Mouse (Mus musculus) forebrain, embryonic 11.5 days (tissue): ENCODE data around the gene Tmem74b. TPM values are rescaled to one million over a fixed set of nuclear protein-coding genes. Genes with fewer than 3 reads are reported as not detected.

Source experiments
- ATAC-seq: fragments of 200-750 bp; cut with Nextera tagmentation; replicated peaks from 2 replicates; pipeline ENCODE4 v1.8.0; 2017; ENCODE audit warnings: moderate TSS enrichment; ENCODE audit not compliant: low FRiP score
- DNase-seq: peaks from one replicate; pipeline ENCODE4 v3.0.0-alpha.2; 2017; ENCODE audit warnings: low spot score
- H3K27ac ChIP-seq: fragments of 300-500 bp; sonication (generic); 2 replicates; pipeline ENCODE4 v1.5.1; 2014; ENCODE audit warnings: low read depth, low read length
- H3K27me3 ChIP-seq: fragments of 300-500 bp; sonication (generic); 2 replicates; pipeline ENCODE4 v1.6.1; 2014; ENCODE audit warnings: mild to moderate bottlenecking, low read length, mixed read lengths; ENCODE audit not compliant: control insufficient read depth, insufficient read depth
- H3K36me3 ChIP-seq: fragments of 300-500 bp; sonication (generic); 2 replicates; pipeline ENCODE4 v1.6.1; 2014; ENCODE audit warnings: mild to moderate bottlenecking, low read length, moderate library complexity, mixed read lengths; ENCODE audit not compliant: control insufficient read depth, insufficient read depth
- H3K4me1 ChIP-seq: fragments of 300-500 bp; sonication (generic); replicated peaks from 2 replicates; pipeline ENCODE4 v1.6.1; 2014; ENCODE audit warnings: low read length, mixed read lengths; ENCODE audit not compliant: control insufficient read depth, insufficient read depth
- H3K4me2 ChIP-seq: fragments of 300-500 bp; sonication (generic); 2 replicates; pipeline ENCODE4 v1.6.1; 2014; ENCODE audit warnings: low read depth, mild to moderate bottlenecking, low read length, moderate library complexity, mixed read lengths; ENCODE audit not compliant: severe bottlenecking
- H3K4me3 ChIP-seq: fragments of 300-500 bp; sonication (generic); 2 replicates; pipeline ENCODE4 v1.5.1; 2014; ENCODE audit warnings: low read depth, low read length
- H3K9ac ChIP-seq: fragments of 300-500 bp; sonication (generic); 2 replicates; pipeline ENCODE4 v1.6.1; 2014; ENCODE audit warnings: low read length
- H3K9me3 ChIP-seq: fragments of 300-500 bp; sonication (generic); 2 replicates; pipeline ENCODE4 v1.6.1; 2016; ENCODE audit warnings: low read length, mixed read lengths; ENCODE audit not compliant: control insufficient read depth
- WGBS: fragments of 180-500 bp; shearing (Covaris S2); extraction: QIAGEN DNeasy Blood & Tissue Kit; methylation state at CpG from one replicate; pipeline ENCODE4 v1.1.7; 2014; 5-methylcytosine and 5-hydroxymethylcytosine counted together
- polyA plus RNA-seq: library from polyadenylated mRNA; unstranded; fragments of >200 nt; fragmentation: Nextera tagmentation; extraction: Ambion mirVana; gene quantifications from 2 replicates; pipeline ENCODE4 v1.2.1, GENCODE M21; 2014

Tmem74b gene
- polyA plus RNA-seq = 6.9 and 7.7 TPM in 2 replicates

DNA sequence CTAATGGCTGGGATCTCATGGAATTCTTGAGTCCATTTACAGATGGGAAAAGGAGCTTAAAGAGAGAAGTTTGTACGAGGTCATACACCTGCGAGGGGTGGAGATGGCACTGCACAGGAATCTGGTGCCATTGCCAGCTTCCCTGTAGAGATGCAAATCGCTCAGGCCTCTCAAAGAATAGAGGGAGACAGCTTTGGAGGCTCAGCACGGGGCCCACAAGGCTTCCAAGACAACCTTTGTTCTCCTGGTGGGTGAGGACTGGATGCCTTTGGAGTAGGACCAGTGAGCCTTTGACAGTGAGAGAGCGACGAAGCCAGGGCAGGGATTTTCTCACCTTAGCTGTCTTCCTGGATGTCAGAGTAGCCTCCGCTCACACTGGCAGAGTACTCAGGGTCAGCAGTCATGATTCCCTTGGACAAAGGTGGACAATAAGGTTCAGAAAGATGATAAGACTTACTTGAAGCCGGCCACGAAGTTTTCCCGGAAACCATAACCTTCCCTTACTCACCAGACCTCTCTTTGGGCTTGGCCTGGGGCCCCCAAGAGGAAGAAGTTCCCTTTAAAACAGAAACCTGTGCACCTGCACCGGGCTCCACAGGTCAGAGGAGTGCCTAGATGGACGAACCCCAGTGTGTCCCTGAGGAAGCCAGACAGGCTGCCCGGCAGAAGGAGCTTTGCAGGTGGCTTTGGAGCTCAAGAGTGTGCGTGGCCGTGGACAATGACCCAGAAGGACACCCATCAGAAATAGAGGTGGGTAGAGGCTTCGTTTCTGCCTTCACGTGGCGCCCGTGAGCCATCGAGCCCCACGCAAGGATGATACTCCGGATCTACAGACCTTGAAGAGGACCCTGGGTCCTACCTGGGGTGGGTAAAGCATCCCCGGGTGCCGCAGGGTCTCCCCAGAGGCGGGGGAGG, at the start of gene Tmem74b:
Tmem74b (plus strand) TSS at position 778 of the 915 bp plus-strand sequence.
- peaks cover 20% of the 10 kb centered on the region; the same call in 1 of the 2 replicates for H3K27me3 ChIP-seq
- peak within 1 kb of the TSS; percentile 70 for H3K9ac ChIP-seq
- WGBS = 3% methylated on average over 24 of the region's 25 CpGs
- peak within 1 kb of the TSS; percentile 79 for H3K4me2 ChIP-seq
- H3K4me3 ChIP-seq = peak within 1 kb of the TSS; percentile 53
- no peaks in the 10 kb centered on the region for H3K9me3 ChIP-seq
- H3K36me3 ChIP-seq = no peaks in the 10 kb centered on the region
- H3K4me1 ChIP-seq = 0 out of 2 replicates have a peak, but pooled peaks cover 4% of the 10 kb centered on the region
- DNase-seq (no peak), ATAC-seq (peak; percentile 41; the same call in 1 of the 2 replicates)
- no peak within 1 kb of the TSS for H3K27ac ChIP-seq

DNA sequence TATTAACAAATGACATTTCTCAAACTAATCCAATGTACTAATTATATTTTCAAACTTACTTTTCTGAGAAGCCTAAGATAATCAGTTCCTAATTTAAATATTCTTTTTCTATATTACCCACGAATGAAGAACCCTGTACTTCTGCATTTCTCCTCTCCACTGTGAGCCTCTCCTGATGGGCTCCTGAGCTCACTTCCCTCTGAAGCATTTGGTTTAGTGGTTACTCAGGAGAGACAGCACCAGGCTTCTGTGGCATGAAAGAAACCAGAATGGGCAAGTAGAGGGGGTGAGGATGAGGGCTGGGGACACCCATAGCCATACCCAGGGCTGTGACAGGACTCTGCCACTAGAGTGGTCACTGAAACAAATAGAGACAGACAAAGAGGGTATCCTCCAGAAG, 49.8 kb upstream of the Tmem74b start:
- no peaks in the 10 kb centered on the region for H3K4me1 ChIP-seq
- no peaks in the 10 kb centered on the region for H3K9me3 ChIP-seq
- H3K27ac ChIP-seq = no peak overlapping the region
- no peak for ATAC-seq
- H3K4me3 ChIP-seq = no peak overlapping the region
- no peaks in the 10 kb centered on the region for H3K36me3 ChIP-seq
- no peak overlapping the region for H3K9ac ChIP-seq
- H3K4me2 ChIP-seq = no peak overlapping the region
- DNase-seq = no peak
- H3K27me3 ChIP-seq = no peaks in the 10 kb centered on the region
- 62% methylated on average over 1 of the region's 1 CpGs for WGBS

DNA sequence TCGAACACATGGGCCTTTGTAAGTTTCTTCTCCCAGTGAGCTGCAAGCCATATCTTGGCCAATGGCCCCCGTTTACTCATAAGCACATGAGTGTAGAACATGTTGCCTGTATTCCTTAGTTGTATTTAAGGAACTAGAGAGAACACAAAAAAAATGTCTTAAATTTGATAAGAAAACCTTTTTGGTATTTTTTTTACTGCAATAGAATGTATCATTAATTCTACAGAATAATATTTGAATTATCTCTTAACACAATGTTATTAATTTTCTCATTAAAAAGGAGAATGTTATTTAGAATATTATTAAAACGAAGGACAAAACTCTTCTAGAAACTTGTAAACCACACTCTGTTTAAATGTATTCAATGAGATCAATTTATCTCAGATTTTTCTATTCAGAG, 33.4 kb upstream of the Tmem74b start, which contains the start of gene Rad21l:
Rad21l (minus strand) TSS at position 101 of the 400 bp plus-strand sequence.
- Histone ChIP-seq H3K4me2 (no peak within 1 kb of the TSS), H3K36me3 (no peaks in the 10 kb centered on the region), H3K9me3 (no peaks in the 10 kb centered on the region), H3K4me1 (no peaks in the 10 kb centered on the region), H3K9ac (no peak within 1 kb of the TSS), H3K4me3 (no peak within 1 kb of the TSS), H3K27me3 (no peaks in the 10 kb centered on the region), H3K27ac (no peak within 1 kb of the TSS)
- no peak for ATAC-seq
- DNase-seq = no peak
- 77% methylated on average over 3 of the region's 3 CpGs for WGBS

DNA sequence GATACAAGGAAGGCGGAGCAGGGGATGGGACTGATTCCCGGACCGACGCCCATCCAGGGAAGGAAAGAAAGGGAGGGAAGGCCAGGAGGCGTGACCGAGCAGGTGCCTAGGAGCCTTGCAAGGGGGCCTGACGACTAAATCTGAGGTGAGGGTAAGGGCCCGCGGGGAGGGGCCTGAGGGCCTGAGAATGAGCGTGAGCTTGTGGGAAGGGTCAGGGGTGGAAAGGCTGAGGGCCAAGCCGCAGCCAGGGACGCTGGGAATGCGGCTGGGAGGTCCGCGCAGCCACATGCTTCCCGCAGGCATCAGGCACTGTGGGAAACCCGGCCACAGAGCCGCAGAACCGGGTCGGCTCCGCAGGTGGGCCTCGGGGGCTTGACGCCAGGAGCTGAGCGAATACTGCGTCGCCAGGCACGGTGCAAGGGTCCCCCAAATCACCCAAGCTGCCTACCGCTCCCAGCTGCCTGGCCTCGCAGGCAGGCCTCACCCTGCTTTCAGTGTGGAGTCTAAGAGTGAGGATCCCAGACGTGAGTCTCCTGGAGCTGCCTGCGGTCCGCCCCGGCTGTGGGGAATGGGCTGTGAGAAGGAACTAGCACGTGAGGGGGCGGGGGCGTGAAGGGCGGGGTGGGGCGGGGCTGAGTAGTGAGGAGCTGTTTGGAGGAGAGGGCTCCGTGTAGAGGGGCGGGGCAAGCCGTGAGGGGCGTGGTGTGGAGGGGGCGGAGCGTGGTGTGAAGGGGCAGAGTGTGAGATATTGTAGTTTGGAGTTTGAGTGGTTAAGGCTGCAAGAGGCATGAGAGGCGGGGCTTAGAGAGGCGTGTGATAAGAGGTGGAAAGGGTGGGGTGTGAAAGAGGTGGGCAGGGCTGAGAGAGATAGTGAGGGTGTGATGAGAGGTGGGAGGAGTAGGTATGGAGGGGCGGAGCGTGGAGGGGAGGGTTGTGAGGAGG, 31.5 kb upstream of the Tmem74b start:
- Histone ChIP-seq H3K4me1 (no peaks in the 10 kb centered on the region), H3K4me2 (peak overlapping the region; percentile 33; the same call in 1 of the 2 replicates), H3K27me3 (no peaks in the 10 kb centered on the region), H3K9me3 (no peaks in the 10 kb centered on the region), H3K4me3 (no peak overlapping the region), H3K9ac (no peak overlapping the region), H3K36me3 (no peaks in the 10 kb centered on the region), H3K27ac (no peak overlapping the region)
- 42% methylated on average over 48 of the region's 48 CpGs for WGBS
- ATAC-seq (peak; percentile 58), DNase-seq (peak; percentile 61)

DNA sequence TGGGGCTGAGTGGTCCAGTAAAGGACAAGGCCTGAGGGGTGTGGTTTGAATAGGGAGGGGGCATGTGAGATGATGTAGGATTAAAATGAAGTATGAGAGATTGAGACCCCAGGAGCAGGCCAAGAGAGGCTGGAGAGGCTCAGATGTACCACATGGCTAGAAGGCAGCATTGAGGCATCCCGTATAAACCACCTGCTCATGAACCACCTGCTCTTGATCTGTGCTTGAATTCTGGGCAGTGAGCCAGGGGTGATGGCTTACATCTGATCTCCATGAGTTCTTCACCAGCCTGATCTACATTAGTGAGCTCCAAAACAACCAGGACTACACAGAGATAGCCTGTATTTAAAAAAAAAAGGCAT, 30.9 kb upstream of the Tmem74b start:
- Histone ChIP-seq H3K9ac (no peak overlapping the region), H3K9me3 (no peaks in the 10 kb centered on the region), H3K4me3 (no peak overlapping the region), H3K27me3 (no peaks in the 10 kb centered on the region), H3K36me3 (no peaks in the 10 kb centered on the region), H3K4me2 (no peak overlapping the region), H3K27ac (no peak overlapping the region), H3K4me1 (no peaks in the 10 kb centered on the region)
- WGBS = 82% methylated on average over 1 of the region's 1 CpGs
- no peak for DNase-seq
- 0 out of 2 replicates have a peak, but pooled peaks have one; percentile 21 for ATAC-seq

DNA sequence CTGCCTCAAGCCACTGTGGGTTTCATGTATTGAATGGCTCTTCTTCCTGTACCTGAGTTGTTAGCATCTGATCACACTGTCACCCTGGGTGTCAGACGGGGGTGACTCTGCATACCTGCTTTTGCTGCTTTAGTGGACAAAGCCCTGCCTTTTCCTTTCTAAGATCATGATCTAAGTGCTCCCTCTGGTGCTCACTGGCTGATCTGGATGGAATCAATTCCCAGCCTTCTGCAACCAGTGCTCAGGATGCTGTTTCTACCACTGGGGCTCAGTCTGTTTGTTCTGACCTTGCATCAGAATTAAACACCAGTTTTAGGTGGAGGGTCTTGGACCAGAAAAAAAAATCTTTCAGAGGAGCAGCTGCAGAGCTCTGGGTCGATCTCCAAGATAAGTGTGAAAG, 25.6 kb upstream of the Tmem74b start:
- Histone ChIP-seq H3K4me3 (no peak overlapping the region), H3K4me2 (no peak overlapping the region), H3K9me3 (no peaks in the 10 kb centered on the region), H3K27ac (no peak overlapping the region), H3K36me3 (no peaks in the 10 kb centered on the region), H3K9ac (no peak overlapping the region), H3K27me3 (no peaks in the 10 kb centered on the region), H3K4me1 (no peaks in the 10 kb centered on the region)
- 65% methylated on average over 2 of the region's 2 CpGs for WGBS
- DNase-seq (no peak), ATAC-seq (no peak)

DNA sequence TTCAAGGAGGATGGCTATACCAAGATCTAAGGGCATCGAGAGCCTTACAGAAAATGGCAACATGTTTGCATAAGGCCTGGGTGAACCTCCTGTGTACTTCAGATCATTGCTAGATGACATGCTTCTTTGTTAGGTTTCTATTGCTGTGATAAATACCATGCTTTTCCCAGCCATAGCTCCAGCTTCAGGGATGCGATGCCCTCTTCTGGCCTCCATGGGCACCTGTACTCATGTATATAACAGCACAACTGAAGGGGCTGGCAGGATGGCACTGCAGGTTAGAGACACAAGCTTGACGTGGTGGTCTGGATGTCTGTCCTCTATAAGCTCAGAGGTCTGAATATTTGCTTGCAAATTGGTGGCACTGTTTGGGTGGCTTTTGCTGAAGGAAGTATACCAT, 19.5 kb upstream of the Tmem74b start:
- Histone ChIP-seq H3K27ac (no peak overlapping the region), H3K9ac (no peak overlapping the region), H3K36me3 (no peaks in the 10 kb centered on the region), H3K4me2 (no peak overlapping the region), H3K27me3 (no peaks in the 10 kb centered on the region), H3K4me3 (no peak overlapping the region), H3K4me1 (no peaks in the 10 kb centered on the region), H3K9me3 (no peaks in the 10 kb centered on the region)
- DNase-seq = peak; percentile 64
- WGBS = 73% methylated on average over 3 of the region's 3 CpGs
- ATAC-seq = peak; percentile 65; the same call in 1 of the 2 replicates

DNA sequence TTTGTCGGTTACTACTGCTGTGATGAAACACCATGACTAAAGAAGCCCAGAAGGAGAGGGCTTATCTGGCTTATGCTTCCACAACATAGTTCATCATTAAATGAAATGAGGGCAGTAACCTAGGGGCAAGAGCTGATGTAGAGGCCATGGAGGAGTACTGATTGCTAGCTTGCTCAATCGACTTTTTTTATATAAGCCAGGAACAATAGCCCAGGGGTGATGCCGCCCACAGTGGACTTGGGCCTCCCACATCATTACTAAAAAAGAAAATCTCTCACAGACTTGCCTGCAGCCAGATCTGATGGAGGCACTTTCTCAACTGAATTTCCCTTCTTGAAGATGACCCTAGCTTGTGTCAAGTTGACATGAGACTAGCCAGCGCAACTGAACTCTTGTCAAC, 18.8 kb upstream of the Tmem74b start:
- no peak for DNase-seq
- Histone ChIP-seq H3K27ac (no peak overlapping the region), H3K4me1 (no peaks in the 10 kb centered on the region), H3K36me3 (no peaks in the 10 kb centered on the region), H3K4me2 (no peak overlapping the region), H3K9me3 (no peaks in the 10 kb centered on the region), H3K27me3 (no peaks in the 10 kb centered on the region), H3K9ac (no peak overlapping the region), H3K4me3 (no peak overlapping the region)
- 88% methylated on average over 4 of the region's 4 CpGs for WGBS
- ATAC-seq = no peak
